Mouse (Mus musculus) bone marrow macrophage, adult 2 months (primary cell): ENCODE measurements around the gene Ttll5. TPM values are rescaled to one million over a fixed set of nuclear protein-coding genes. Genes with fewer than 3 reads are reported as not detected.

Experiments
- H3K27ac ChIP-seq: 2 replicates; pipeline ENCODE4 v1.5.1; 2012; ENCODE audit warnings: low read depth, low read length; ENCODE audit not compliant: insufficient read depth
- H3K4me1 ChIP-seq: 2 replicates; pipeline ENCODE4 v1.6.1; 2012; ENCODE audit warnings: low read length; ENCODE audit not compliant: control insufficient read depth, insufficient read depth
- H3K4me3 ChIP-seq: 2 replicates; pipeline ENCODE4 v1.5.1; 2012; ENCODE audit warnings: mild to moderate bottlenecking, low read length, moderate library complexity; ENCODE audit not compliant: insufficient read depth
- CTCF ChIP-seq: IDR thresholded peaks from 2 replicates; pipeline ENCODE4 v1.5.1; 2012; ENCODE audit warnings: low read depth, mild to moderate bottlenecking, low read length, moderate library complexity
- POLR2A ChIP-seq: IDR thresholded peaks from 2 replicates; pipeline ENCODE4 v1.6.1; 2012; ENCODE audit warnings: mild to moderate bottlenecking, low read depth, low read length, borderline replicate concordance
- polyA plus RNA-seq: library from polyadenylated mRNA; stranded (reverse); fragments of >200 nt; gene quantifications from 2 replicates; pipeline ENCODE4 v1.2.4, GENCODE M21; 2012; ENCODE audit not compliant: missing spikeins, insufficient read depth, insufficient read length

The Ttll5 gene
- polyA plus RNA-seq, 1 experiment: 7.7 TPM

GRCm38 (mm10) chr12:85949667-85950066, 125.2 kb downstream of the Ttll5 start:
- TF ChIP-seq POLR2A: no peak
- no peak for TF ChIP-seq CTCF
- Histone ChIP-seq H3K4me3 (no peak overlapping the region), H3K4me1 (peaks cover 22% of the 10 kb centered on the region)

GRCm38 (mm10) chr12:85950371-85950770, 125.9 kb downstream of the Ttll5 start:
- Histone ChIP-seq H3K4me3 (no peak overlapping the region), H3K4me1 (peaks cover 17% of the 10 kb centered on the region), H3K27ac (no peak overlapping the region)
- TF ChIP-seq CTCF (no peak), POLR2A (no peak)

More at GRCm38 (mm10) chr12:85949667-85950066, 125.2 kb downstream of the Ttll5 start:
- no peak overlapping the region for H3K27ac ChIP-seq

- no peak overlapping the region for H3K27ac ChIP-seq
- peaks cover 19% of the 10 kb centered on the region for H3K4me1 ChIP-seq
- TF ChIP-seq POLR2A: no peak
- no peak for TF ChIP-seq CTCF
- H3K4me3 ChIP-seq: no peak overlapping the region
Measured at GRCm38 (mm10) chr12:85951036-85951435, 126.6 kb downstream of the Ttll5 start.

- Histone ChIP-seq H3K4me3 (no peak overlapping the region), H3K4me1 (peaks cover 24% of the 10 kb centered on the region), H3K27ac (no peak overlapping the region)
- TF ChIP-seq POLR2A (no peak), CTCF (no peak)
Measured at GRCm38 (mm10) chr12:85951822-85952221, 127.4 kb downstream of the Ttll5 start.

GRCm38 (mm10) chr12:85952349-85952748, 127.9 kb downstream of the Ttll5 start:
- no peak for TF ChIP-seq POLR2A
- no peak for TF ChIP-seq CTCF
- Histone ChIP-seq H3K4me3 (no peak overlapping the region), H3K4me1 (peaks cover 21% of the 10 kb centered on the region), H3K27ac (no peak overlapping the region)

- H3K27ac ChIP-seq: no peak overlapping the region
- TF ChIP-seq POLR2A (no peak), CTCF (0 out of 2 replicates have a peak, but pooled peaks have one; percentile 37)
- H3K4me1 ChIP-seq: peaks cover 30% of the 10 kb centered on the region
- H3K4me3 ChIP-seq: no peak overlapping the region
Measured at GRCm38 (mm10) chr12:85954167-85954566, 129.7 kb downstream of the Ttll5 start.

GRCm38 (mm10) chr12:85955062-85955461, 130.6 kb downstream of the Ttll5 start:
- no peak for TF ChIP-seq CTCF
- no peak for TF ChIP-seq POLR2A
- no peak overlapping the region for H3K4me3 ChIP-seq
- H3K4me1 ChIP-seq: peaks cover 37% of the 10 kb centered on the region
- no peak overlapping the region for H3K27ac ChIP-seq

GRCm38 (mm10) chr12:85955690-85956089, 131.2 kb downstream of the Ttll5 start:
- H3K4me1 ChIP-seq: peaks cover 43% of the 10 kb centered on the region
- no peak overlapping the region for H3K4me3 ChIP-seq
- no peak overlapping the region for H3K27ac ChIP-seq
- no peak for TF ChIP-seq POLR2A
- no peak for TF ChIP-seq CTCF

- H3K27ac ChIP-seq: no peak overlapping the region
- TF ChIP-seq POLR2A: no peak
- TF ChIP-seq CTCF: no peak
- no peak overlapping the region for H3K4me3 ChIP-seq
- peaks cover 45% of the 10 kb centered on the region for H3K4me1 ChIP-seq
Measured at GRCm38 (mm10) chr12:85956251-85956650, 131.8 kb downstream of the Ttll5 start.

GRCm38 (mm10) chr12:85958460-85958859, 134.0 kb downstream of the Ttll5 start:
- Histone ChIP-seq H3K27ac (peak overlapping the region; percentile 72), H3K4me1 (peaks cover 56% of the 10 kb centered on the region), H3K4me3 (no peak overlapping the region)
- TF ChIP-seq CTCF (no peak), POLR2A (no peak)
